Mouse (Mus musculus) CD4-positive, CD25-positive, alpha-beta regulatory T cell, adult 4 months (primary cell): Measurements from ENCODE around the gene Abr. TPM values are rescaled to one million over a fixed set of nuclear protein-coding genes. Genes with fewer than 3 reads are reported as not detected.
A peak's percentile ranks its signal among the peaks of the same experiment; 100 is the strongest.

Experiments used
- ATAC-seq: one replicate; pipeline ENCODE4 v1.8.0; 2017
- polyA plus RNA-seq, 2 experiments: library from polyadenylated mRNA; unstranded; fragments of 100-300 nt; shearing (Covaris generic); gene quantifications; one replicate each; pipeline ENCODE4 v1.2.1; 2017

Gene Abr
- polyA plus RNA-seq, 2 experiments from 2014 or later = 14.5 to 14.6 TPM

GRCm38 (mm10) chr11:76405113-76405512 is 217.0 kb downstream of the Abr start:
- no peak for ATAC-seq

DNA sequence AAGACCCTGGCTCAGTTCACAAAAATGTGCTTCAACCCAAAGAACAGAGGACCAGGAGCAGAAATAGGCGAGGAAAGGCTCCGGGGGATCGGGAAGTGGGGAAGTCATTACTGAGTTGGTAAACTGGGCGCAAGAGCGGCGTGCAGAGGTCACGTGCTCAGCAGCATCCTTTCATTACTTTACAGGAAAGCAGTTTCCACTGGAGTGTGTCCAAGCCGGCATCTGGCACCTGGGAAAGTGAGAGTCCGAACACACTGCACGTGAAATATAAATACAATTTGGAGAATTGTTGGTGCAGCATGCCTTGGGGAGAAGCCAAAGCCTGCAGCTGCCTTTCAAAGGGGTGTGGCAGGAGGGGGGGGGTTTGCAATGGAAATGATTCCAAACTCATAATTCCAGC is 220.7 kb downstream of the Abr start:
- ATAC-seq = no peak

- peak; percentile 46 for ATAC-seq
Observed at GRCm38 (mm10) chr11:76399587-76400330, 222.4 kb downstream of the Abr start.

GRCm38 (mm10) chr11:76398798-76399586 is 223.1 kb downstream of the Abr start, which contains the start of gene Nxn:
Gene Nxn, minus strand, starts transcription at chr11:76399140.
- peak; percentile 83 for ATAC-seq

DNA sequence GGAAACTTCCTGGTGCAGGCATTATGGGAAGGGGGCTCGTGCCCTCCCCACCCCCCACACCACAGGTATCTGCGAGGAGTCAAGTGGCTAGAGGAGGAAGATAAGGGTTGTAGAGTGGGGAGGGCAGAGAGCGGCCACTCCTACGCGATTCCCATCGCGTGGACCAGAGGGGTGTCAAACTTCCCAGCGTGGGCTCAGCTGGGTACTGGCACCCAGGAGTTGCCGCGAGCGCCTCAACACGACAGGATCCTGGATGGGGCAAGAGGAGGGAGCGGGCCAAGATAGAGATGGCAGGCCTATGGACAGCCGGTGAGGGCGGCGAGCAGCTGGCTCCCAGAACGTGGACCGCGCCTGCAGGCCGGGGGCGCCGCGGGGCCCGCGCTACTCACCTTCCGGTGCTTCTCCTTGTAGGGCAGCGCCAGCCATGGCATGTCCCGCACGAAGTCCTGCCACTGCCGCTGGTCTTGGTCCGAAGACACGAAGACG is 223.8 kb downstream of the Abr start:
- peak; percentile 27 for ATAC-seq

DNA sequence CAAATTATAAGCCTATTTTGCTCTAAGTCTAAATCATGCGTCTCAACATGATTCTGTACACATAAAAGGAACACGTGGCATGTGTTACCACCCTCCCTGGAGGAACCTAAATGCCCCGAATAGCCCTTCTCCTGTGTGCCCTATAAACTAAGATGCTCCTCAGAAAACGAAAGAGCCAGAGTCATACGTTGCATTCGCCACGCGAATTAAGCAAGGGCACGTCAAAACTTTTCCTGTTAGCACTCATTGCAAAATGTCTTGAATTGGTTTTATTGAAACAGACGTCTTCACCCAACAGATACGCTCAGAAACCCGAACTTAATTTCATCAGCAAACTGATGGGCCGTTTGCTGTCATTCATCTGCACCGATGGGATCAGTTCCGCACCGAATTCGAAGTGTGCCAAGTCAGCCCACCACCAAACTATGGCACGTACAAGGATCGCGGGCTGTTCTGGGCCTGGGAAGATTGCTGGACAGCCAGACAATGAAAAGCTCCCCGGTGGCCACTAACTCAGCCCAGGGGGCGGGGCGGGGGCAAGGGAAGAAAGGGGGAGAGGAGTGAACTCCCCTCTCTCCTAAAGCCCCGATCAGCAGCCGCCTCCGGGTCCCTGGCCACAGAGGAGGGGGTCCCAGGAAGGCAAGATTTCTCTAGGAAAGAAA is 224.3 kb downstream of the Abr start:
- ATAC-seq = no peak

DNA sequence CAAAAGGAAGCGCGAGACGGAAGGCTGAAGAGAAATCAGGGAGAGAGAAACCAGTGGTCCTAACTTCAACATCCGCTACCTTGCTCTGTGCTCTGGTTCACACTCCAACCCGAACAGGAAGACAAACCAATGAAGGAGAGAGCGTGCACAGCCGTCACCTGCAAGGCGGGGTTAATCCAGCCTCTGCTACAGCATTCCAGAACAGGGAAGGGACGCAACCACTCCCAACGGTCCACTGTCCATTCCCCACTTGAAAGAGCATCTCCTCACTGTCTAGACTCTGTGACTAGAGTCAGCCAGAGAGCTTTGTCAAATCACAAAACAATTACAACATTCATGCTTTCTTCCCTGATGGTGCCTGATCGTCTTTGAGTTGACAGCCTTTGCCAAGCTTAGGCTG is 229.1 kb downstream of the Abr start:
- no peak for ATAC-seq

DNA sequence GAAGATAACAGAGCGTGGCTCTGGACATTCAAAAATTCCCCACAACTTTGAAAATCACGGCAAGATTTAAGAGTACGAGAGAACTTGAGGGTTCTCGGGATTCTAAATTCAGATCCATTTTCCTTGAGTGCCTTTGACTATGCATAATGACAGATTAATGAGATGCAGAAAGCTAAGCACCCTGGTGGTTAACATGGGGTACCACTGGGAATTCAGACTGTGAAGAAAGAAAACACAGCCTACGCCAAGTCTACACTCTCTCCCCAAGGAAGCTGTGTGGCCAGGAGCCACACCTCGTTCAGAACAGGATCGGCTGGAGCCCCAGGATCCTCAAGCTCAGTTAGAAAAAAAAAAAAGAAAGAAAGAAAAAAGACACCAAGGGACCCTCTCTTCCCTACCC is 229.6 kb downstream of the Abr start:
- ATAC-seq = no peak

GRCm38 (mm10) chr11:76388711-76389110 is 233.4 kb downstream of the Abr start:
- no peak for ATAC-seq

- ATAC-seq = no peak
Observed at GRCm38 (mm10) chr11:76387097-76387496, 235.0 kb downstream of the Abr start.

GRCm38 (mm10) chr11:76385746-76386145 is 236.4 kb downstream of the Abr start:
- ATAC-seq = no peak

GRCm38 (mm10) chr11:76385017-76385416 is 237.1 kb downstream of the Abr start:
- ATAC-seq = no peak

- no peak for ATAC-seq
Observed at GRCm38 (mm10) chr11:76384307-76384706, 237.8 kb downstream of the Abr start.

DNA sequence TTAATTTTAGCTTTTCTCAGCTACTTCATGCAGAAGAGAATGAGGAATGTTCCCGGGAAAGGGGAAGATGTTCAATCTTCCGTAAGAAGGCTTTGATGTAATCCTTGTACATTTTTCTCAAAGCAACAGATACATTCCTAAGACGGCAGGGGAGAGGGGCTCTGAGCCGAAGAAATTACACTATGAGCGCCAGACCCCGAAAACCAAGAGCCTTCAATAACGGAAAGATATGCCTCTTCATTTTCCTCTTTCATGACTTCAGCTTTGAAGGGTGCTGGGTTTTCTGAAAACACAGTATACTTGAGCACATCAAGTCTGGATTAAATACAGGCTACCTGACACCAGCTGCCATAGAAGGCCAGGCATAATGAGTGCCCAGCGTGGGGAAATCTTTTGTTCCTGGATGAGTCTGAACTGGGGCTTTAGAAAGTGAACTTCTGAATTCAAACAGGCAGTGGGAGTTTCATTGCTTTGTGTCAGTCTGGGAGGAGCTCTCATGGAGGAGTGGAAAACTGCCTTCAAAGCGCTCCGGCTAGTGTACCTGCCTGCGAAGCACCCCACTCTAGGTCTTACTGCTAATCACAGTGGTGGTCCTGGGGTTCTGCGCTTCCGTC is 239.3 kb downstream of the Abr start:
- no peak for ATAC-seq

DNA sequence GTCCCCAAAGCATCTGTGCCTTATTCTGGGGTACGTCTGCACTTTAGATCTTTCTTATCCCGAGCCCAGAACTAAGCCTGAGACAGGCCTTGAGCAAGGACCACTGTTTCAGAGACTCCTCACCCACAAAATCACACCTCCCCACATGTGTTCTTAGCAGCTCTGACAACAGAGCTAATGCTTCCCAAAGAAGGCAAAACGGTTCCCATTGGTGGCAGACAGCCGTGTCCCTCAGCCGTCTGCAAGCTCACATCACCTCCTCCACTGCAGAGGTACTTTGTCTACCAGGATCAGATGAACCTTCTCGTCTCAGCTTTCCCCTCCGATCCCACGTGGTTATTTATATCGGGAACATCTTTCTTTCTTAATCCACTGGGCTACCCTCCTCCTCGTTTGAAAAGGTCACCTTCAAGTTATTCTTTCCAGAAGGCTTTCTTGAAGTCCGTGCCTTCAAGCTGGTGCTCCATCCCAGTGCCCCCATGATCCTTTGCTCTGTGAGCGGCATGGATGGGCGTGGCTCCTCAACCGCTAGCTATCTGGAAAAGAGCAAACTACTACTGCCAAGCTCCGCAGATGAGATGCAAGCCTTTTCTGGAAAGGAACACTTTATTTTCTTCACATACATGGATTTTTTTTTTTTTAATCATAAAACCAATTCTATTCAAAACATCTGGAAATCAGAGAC is 240.8 kb downstream of the Abr start:
- no peak for ATAC-seq

GRCm38 (mm10) chr11:76379921-76380544 is 242.1 kb downstream of the Abr start:
- ATAC-seq = no peak

GRCm38 (mm10) chr11:76376425-76376824 is 245.7 kb downstream of the Abr start:
- no peak for ATAC-seq

DNA sequence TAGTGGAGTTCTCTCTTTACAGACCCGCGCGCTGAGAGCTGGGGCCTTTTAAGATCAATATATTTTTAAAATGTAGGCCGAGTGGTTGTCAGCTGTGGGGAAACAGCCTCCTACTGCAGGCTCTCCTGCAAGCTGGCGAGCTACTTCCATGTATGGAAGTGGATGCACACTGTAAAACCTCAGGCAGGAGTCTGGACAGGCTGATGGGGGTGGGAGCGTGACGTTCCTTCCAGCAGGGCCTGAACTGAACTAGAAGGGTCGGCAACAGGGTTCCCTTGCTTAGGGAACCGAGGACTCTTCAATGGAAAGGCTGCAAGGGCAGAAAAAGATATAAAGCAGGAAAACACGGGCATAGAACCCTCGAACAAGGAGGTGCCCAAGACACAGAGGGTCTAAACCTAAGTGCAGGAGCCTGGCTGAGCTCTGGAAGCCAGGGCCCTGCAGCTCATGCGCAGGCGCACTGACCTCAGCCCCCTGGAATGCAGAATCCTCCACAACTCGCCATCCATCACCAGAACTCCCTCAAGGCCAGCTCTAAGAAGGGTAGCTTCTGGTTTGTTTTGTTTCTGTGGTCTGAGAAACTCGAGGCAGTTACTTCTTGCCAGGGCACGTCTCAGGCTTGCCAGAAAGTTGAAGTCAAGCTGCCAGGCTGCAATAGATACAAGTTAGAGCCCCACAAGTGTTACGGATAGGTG is 247.5 kb downstream of the Abr start:
- no peak for ATAC-seq

DNA sequence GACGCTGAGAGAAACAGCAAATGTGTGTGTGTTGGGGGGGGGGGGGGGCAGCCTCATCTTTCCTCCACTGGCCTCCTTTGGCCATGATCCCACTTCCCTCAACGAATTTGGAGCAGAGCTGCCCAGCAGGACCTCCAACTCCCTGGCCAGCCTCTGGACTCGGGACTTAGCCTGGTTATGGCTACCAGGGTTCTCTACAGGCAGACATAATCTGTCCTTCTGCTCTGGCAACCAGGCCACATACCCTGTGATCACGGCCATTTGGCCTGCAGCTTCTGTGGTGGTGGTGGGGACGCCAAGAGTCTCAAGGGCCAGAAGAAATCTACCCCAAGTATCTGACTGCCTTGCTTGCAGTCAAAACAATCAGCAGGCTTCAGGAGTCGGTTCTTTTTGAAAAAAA is 249.6 kb downstream of the Abr start:
- no peak for ATAC-seq

GRCm38 (mm10) chr11:76372120-76372519 is 250.0 kb downstream of the Abr start:
- no peak for ATAC-seq

DNA sequence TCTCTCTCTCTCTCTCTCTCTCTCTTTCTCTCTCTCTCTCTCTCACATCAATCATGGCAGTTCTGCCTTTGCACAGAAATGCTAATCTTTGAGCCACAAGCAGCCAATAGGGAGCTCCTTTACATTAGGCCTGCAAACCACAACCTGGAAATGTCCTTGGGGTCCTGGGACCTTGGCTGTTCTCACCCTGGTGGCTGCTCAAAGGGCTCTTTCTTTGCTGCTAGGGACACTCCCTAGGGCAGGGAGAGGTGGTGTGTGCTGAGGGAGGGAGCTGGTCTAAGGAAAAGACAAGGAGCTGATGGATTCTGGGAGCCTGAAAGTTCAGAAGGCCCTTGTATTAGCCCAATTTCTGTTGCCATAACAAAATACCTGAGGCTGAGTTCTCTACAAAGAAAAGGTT is 251.6 kb downstream of the Abr start:
- no peak for ATAC-seq
